Mouse (Mus musculus): ENCODE measurements around the gene Setd4. TPM values are rescaled to one million over a fixed set of nuclear protein-coding genes. Genes with fewer than 3 reads are reported as not detected.

Setd4 gene
- total RNA-seq, 2 experiments from 2014 or later = 8.1 to 27.7 TPM

DNA sequence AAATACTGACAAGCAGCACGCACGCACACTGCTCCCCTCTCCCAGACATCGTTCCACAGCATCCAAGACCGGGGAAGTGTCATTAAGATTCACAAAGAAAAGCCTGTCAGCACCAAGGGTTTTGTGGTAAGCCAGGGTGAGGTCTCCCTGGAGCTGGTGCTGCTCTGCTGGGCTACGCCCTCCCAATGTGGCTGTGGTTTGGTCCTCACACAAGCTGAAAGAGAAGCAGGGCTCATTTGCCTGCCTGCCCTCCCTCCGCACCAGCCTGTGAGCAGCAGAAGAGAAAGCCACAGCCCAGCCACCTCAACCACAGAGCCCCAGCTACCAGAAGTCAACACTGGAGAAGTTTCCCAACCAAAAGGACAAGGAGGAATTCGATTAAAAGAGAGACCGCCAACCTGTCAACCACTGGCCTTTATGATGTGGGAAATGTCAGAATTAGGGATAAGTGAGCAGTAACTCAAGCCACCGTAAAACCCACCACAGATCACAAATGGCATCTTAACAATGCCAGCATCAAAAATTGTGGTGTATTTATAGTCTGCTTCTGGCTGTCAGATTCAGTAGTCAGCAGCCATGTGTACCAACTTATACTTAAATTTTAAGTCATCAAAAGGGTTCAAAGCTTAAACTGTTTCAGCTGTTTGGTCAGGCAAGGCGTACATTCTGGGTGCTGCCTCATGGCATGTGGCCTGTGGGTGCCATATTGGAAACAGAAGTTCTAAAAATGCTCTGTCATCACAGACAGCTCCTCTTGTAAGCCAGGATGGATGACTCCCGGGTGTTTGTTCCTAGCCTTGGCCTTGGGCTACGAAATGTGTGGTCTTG is 51.0 kb downstream of the Setd4 start:
- no peak for ATAC-seq (replicated peaks; ENCODE audit: low FRiP score, poor library complexity, severe bottlenecking)

GRCm38 (mm10) chr16:93549287-93549686 is 54.6 kb downstream of the Setd4 start:
- ATAC-seq (replicated peaks; ENCODE audit: low FRiP score, poor library complexity, severe bottlenecking) = no peak

DNA sequence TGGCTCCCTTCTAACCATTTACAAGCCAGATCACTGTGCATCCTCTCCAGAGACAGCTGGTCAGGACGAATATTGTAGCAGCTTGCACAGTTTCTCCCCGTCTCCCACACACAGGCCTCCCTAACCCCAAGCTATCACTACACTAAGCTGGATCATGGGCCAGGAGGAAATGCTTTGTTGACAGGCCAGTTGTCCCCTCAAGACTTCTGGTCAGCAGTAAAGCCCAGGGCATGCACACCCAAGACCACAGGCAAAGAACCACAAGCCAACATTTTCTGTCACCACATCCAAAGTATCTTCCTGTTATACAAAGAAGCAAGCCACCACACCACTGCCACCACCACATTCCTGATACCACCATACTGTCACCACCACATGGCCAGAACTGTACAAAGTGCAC is 55.8 kb downstream of the Setd4 start:
- no peak for ATAC-seq (replicated peaks; ENCODE audit: low FRiP score, poor library complexity, severe bottlenecking)

DNA sequence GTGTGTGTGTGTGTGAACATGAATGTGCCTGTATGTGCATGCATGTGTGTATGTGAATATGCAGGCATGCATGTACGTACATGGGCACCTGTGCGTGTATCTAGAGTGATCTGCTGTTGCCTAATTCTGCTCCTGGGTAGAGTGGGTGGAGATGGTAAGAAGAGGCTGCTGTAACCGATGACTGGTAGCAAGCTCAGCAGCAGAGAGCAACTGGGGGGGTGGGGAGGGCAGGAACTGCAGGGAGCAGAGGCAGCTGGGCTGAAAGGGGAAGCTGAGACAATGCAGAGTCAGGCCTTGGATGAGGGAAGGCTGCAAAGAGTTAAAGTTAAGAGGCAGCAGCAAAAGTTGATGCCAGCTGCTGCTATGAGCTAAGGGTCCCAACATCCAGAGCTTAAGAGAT is 56.7 kb downstream of the Setd4 start:
- no peak for ATAC-seq (replicated peaks; ENCODE audit: low FRiP score, poor library complexity, severe bottlenecking)

DNA sequence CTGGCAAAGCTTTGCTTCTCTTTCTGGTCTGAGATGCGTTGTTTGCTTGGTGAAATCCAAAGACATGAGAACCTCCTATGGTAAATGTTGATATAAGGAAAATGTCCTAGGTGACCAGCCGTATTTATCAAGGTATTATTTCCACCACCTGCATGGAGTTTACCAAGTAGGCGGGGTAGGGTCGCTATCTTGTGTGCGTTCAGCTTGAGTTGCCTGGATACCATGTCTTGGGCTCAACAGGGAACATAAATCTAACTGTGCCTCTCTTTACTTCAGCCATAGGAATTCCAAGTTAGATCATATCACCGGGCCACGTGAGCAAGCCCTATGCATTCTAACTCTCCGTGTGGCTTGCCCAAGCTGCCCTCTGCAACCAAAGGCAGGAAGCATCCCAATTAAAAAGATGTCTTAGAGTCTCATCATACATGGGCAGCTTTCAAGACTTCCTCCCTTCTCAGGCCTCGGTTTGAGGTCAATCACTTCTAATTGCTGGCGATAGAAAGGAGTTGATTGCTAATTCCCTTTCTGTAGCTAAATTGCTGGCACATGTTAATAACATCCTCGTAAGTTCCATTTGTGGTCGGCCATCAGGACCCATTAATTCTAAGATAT is 57.4 kb downstream of the Setd4 start:
- no peak for ATAC-seq (replicated peaks; ENCODE audit: low FRiP score, poor library complexity, severe bottlenecking)

DNA sequence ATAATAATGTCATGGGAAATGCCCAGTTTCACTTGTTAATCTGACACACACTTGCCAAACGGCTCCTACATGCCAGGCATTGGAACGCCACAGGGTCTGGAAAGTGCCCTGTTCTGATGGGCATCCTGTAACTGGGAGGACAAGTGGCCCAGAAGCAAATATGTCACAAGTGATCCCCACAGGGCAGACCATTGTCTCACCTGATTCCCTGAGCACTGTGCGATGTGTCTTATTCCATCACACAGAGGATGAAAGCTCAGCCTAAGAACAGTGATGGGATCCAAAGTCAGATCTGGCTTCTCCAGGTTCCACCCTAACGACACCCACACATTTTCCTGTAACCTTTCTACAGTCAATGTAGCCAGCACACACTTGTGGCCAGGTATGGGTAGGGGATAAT is 58.9 kb downstream of the Setd4 start:
- ATAC-seq (replicated peaks; ENCODE audit: low FRiP score, poor library complexity, severe bottlenecking) = no peak

GRCm38 (mm10) chr16:93543704-93544103 is 60.2 kb downstream of the Setd4 start:
- ATAC-seq (replicated peaks; ENCODE audit: low FRiP score, poor library complexity, severe bottlenecking) = 0 out of 2 replicates have a peak, but pooled peaks have one; percentile 61

- ATAC-seq (replicated peaks; ENCODE audit: low FRiP score, poor library complexity, severe bottlenecking) = no peak
Observed at GRCm38 (mm10) chr16:93539891-93540290, 64.0 kb downstream of the Setd4 start.

DNA sequence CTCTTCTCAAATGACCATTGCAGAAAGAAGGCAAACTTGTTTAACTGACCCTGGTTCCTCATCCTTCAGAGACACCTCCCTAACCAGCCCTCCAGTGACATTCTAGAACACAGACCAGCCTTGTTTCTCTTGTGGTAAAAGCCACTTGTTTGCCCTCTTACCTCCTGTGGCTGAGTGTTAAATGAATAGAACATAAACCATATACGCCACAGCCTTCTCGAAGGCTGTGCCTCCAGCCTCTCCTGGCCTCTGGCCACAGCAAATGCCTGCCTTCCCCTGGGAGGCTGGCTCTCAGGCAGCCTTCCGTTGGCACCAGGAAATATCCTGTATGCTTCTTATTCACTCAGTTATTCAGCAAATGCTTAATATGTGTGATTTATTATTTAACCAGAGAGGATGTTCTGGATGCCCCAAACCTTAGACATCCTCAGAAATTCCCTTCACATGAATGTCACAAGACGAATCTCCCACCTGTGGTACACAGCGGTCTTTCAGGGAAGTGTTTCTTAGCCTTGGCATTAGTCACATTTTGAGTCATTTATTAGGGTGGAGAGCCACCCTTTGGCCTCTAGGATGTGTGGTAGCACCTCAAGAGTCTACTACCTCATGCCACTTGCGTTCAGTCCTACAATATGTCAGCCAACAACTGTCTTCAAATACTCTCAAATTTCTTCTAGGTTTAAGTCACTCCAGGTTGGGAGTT is 68.6 kb downstream of the Setd4 start:
- ATAC-seq (replicated peaks; ENCODE audit: low FRiP score, poor library complexity, severe bottlenecking) = no peak

Other genes starting within 250 kb of the Setd4 start
- 15.1 and 22.2 TPM in 2 replicates for gene Cbr1, start 1.8 kb upstream of the Setd4 start, total RNA-seq (2015; ENCODE audit: low replicate concordance)
- 15.9 and 24.0 TPM in 2 replicates for gene Cbr1, start 1.8 kb upstream of the Setd4 start, total RNA-seq (2017; ENCODE audit: low replicate concordance)
- gene Gm5678, start 24.0 kb upstream of the Setd4 start, total RNA-seq (2015; ENCODE audit: low replicate concordance) = not detected in 2 replicates
- not detected in 2 replicates for gene Gm5678, start 24.0 kb upstream of the Setd4 start, total RNA-seq (2017; ENCODE audit: low replicate concordance)
- not detected in 2 replicates for gene Cbr3, start 79.2 kb upstream of the Setd4 start, total RNA-seq (2015; ENCODE audit: low replicate concordance)
- 1.7 TPM in 1 of 2 replicates, not detected in the other for gene Cbr3, start 79.2 kb upstream of the Setd4 start, total RNA-seq (2017; ENCODE audit: low replicate concordance)
- gene Dop1b, start 107.8 kb upstream of the Setd4 start, total RNA-seq (2015; ENCODE audit: low replicate concordance) = 98.0 and 113 TPM in 2 replicates
- 24.0 and 36.8 TPM in 2 replicates for gene Dop1b, start 107.8 kb upstream of the Setd4 start, total RNA-seq (2017; ENCODE audit: low replicate concordance)
- 133 and 169 TPM in 2 replicates for gene Morc3, start 228.1 kb upstream of the Setd4 start, total RNA-seq (2015; ENCODE audit: low replicate concordance)
- 112 and 212 TPM in 2 replicates for gene Morc3, start 228.1 kb upstream of the Setd4 start, total RNA-seq (2017; ENCODE audit: low replicate concordance)

Measured in erythroid progenitor cell, adult 5-6 weeks (primary cell).